Mouse (Mus musculus) gastrocnemius, postnatal 25 days (tissue): Measurements from ENCODE around the gene Mettl16. TPM values are rescaled to one million over a fixed set of nuclear protein-coding genes. Genes with fewer than 3 reads are reported as not detected.
A peak's percentile ranks its signal among the peaks of the same experiment; 100 is the strongest.

Source experiments
- DNase-seq: peaks from one replicate; pipeline ENCODE4 v3.0.0; 2022
- long read RNA-seq, 2 experiments: library from polyadenylated mRNA; stranded (forward); transcript quantifications; one replicate each; pipeline ENCODE4 v2.0.0; 2021
- total RNA-seq, 2 experiments: library from RNA; stranded (reverse); gene quantifications; 1 replicate in 1 of 2; 2 replicates in 1 of 2; pipeline ENCODE4 v1.2.3; 2021

Mettl16 gene
- total RNA-seq: 10 to 100 TPM in 1 of 2 experiments, 1 to 10 TPM in 1; 8.4 to 10.9 TPM
- long read RNA-seq, experiment 1, full-length matches to known transcripts: 1 of 1 reads
- long read RNA-seq, experiment 1, partial matches to known transcripts: 0 of 1 reads
- long read RNA-seq, experiment 1, other reads (novel, unspliced or antisense): 0 of 1 reads
- long read RNA-seq, experiment 2, full-length matches to known transcripts: 6 of 8 reads
- long read RNA-seq, experiment 2, partial matches to known transcripts: 0 of 8 reads
- long read RNA-seq, experiment 2, other reads (novel, unspliced or antisense): 2 of 8 reads

DNA sequence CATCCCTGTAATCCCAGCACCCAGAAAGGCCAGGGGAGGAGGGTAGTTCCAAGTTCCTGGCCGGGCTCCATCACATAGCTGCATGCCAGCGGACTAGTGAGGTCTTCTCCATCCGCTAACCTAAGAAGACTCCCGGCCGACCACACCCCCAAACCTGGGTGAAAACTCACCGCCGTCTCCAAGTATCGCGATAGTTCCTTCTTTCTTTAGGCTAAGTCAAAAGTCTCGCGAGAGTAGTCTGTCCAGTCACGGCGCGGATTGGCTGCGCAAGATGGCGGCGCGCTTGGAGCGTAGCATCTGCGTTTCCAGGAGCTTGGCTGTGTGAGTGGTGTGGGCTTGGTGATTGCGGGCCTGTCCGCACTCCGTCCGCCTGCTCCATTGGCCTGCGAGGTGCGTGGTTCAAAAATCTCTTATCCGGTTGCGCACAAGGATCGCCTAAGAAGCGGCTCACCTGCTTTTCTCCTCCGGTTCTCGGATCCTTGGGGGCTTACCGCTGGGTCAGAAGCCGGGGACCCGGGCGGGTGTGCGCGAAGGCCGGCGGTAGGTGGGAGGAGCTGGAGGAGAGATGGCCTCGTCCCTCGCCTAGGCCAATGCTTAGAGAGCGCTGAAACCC lies at the start of gene Mettl16:
Gene Mettl16 (plus strand): TSS at position 236 of the 613 bp plus-strand sequence.
- DNase-seq: peak; percentile 89

- DNase-seq: no peak
Observed at GRCm38 (mm10) chr11:74721141-74721540, 49.5 kb upstream of the Mettl16 start.

DNA sequence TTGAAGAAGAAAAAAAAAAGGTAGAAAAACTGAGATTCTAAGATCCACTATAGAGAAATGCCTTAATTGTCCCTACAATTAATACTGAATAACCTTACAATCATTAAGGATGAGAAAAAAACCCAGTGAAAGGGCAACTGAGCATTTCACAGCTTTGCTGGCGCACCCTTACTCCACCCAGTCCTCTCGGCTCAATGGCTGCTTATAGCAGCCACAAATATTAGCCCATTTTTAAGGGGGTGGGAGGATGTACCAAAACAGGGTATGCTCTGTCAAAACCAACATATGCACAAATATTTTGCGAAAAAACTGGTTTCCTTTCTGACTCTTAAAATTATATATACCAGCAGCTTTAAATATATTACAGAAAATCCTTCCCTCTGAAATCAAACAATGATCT lies 48.7 kb upstream of the Mettl16 start:
- no peak for DNase-seq

- DNase-seq: peak; percentile 83
Observed at GRCm38 (mm10) chr11:74723357-74724234, 47.0 kb upstream of the Mettl16 start.

- DNase-seq: peak; percentile 97
Observed at GRCm38 (mm10) chr11:74724235-74724791, 46.3 kb upstream of the Mettl16 start, which contains the start of gene Pafah1b1. Gene Pafah1b1 (minus strand): TSS chr11:74724670.

GRCm38 (mm10) chr11:74725181-74725580 lies 45.4 kb upstream of the Mettl16 start:
- no peak for DNase-seq

- DNase-seq: no peak
Observed at GRCm38 (mm10) chr11:74734917-74735316, 35.7 kb upstream of the Mettl16 start.

DNA sequence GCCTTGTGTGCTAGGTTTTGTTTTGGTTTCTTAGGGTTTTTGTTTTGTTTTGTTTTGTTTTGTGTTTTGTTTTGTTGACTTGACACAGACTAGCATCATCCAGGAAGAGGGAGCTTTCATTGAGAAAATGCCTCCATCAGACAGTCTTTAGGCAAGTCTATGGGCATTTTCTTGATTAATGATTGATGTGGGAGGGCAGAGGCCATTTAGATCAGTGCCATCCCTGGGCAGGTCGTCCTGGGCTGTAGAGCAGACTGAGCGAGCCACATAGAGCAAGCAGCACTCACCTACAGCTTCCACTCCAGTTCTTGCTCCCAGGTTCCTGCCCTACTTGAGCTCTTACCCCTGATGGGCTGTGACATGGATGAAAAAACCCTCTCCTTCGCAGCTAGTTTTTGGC lies 32.8 kb upstream of the Mettl16 start:
- no peak for DNase-seq

DNA sequence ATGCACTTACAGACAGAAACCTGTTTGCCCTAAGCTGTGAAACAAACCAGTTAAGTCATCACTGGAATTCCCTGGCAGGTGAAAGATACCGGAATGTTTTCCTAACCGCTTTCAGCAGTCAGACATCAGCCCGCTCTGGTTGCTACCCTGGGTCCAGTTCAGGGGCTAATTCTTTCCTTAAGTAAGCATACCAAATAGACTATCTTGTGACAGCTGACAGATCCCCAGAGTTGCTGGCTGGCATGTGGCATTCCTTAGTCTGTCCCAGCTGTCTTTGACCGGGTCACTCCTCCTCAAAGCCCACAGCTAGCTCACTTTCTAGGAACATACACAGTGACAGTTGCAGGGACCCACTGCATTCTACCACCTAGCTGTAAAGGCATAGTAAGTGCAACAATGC lies 22.6 kb upstream of the Mettl16 start:
- peak; percentile 11 for DNase-seq

DNA sequence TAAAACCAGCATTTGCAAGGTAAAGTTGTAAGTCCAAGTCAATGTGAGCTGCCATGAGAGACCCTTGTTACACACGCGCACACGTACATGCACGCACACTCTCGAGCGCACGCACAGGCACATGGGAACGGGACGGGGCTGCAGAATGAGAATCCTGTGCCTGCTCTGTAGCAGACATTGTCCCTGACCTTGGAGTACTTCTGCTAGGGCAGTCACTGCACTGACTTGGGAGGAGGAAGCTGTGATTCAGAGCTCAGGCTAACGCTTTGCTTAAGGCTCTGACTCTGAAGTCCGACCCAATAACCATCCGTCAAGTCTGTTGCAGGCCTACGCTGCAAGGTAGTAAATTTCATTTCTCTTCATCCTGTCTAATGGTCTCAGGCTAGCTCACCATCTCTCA lies 21.4 kb upstream of the Mettl16 start:
- no peak for DNase-seq

- no peak for DNase-seq
Observed at GRCm38 (mm10) chr11:74750662-74751351, 19.8 kb upstream of the Mettl16 start.

- DNase-seq: no peak
Observed at GRCm38 (mm10) chr11:74751352-74752066, 19.1 kb upstream of the Mettl16 start.

GRCm38 (mm10) chr11:74756631-74757030 lies 14.0 kb upstream of the Mettl16 start:
- DNase-seq: no peak

GRCm38 (mm10) chr11:74761011-74761705 lies 9.5 kb upstream of the Mettl16 start:
- DNase-seq: no peak

DNA sequence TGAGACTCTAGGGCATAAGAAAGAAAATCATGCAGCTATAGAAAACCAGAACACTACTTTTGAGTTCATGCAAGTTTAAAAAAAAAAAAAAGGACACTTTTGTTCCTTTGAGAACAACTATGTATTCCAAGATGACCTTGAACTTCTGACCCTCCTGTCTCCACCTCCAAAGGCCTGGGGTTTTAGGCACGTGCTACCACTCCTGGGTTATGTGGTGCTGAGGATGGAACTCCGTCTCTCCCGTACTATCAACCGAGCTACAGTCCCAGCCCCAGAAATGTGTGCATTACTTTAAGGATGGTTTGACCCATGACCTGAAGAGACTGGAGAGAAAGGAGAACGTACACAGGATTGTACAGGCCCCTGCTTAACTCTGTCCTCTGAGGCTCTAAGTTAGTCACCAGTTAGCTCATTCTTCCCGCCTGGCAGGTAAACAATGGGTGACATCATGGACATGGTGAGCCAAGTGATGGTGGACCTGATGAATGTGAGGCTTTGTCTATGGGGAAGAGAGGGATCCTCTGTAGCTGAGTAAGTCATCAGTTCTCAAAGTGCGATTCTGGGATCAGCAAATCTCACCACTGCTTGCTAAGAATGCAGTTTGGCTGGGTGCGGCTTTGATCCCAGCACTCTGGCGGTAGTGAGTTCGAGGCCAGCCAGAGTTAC lies 6.5 kb upstream of the Mettl16 start:
- DNase-seq: no peak

- DNase-seq: no peak
Observed at GRCm38 (mm10) chr11:74767469-74767868, 3.2 kb upstream of the Mettl16 start.

DNA sequence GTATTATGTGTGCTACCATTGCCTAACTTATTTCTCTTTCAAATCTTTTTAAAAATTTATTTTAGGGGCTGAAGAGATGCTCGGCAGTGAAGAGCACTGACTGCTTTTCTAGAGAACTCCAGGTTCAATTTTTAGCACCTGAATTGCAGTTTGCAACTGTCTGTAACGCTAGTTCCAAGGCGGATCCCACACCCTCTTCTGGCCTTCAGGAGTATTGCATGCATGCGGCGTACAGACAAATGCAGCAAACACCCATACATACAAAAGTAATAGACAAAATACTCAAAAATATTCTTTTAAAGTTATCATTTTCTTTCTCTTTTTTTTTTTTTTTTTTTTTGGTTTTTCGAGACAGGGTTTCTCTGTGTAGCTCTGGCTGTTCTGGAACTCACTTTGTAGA lies 2.6 kb upstream of the Mettl16 start:
- DNase-seq: no peak

GRCm38 (mm10) chr11:74770037-74770436 lies 593 bp upstream of the Mettl16 start:
- DNase-seq: no peak

DNA sequence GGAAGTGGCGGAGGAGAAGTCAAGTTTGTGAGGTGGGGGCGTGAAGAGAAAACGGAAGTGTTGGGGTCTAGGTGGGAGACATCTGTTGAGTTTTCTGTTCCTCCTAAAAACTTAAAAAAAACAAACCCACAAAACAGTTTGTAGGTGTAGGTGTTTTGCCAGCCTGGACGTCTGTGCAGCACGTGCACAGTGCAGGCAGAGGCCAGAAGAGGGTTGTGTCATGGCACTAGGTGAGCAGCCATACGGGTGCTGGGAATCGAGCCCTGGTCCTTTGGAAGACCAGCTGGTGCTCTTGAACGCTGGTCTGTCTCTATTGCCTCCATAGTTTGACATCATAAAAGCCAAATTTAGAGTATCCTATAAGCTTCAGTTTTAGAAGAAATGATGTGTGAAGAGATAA lies 604 bp downstream of the Mettl16 start:
- DNase-seq: no peak

DNA sequence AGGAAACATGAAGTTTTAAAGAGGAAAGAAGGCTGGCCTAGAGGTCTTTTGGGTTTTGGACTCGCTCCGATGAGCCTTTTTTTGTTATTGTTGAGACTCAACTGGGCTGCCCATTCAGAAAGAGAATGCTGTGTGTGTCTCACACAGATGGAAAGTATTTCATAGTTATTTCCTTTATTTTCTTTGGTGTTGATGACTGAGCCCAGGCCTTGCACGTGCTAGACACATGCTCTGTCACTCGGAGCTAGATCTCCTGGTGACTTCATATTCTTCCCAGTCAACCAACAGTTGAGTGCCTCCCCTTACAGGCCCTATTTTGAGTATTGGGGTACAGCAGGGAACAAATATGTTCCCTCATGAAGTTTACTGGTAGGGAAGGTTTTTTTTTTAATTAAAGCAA lies 1.0 kb downstream of the Mettl16 start:
- no peak for DNase-seq
